ENCODE assay signal across 8 mouse cellular contexts in the genomic region with DNA sequence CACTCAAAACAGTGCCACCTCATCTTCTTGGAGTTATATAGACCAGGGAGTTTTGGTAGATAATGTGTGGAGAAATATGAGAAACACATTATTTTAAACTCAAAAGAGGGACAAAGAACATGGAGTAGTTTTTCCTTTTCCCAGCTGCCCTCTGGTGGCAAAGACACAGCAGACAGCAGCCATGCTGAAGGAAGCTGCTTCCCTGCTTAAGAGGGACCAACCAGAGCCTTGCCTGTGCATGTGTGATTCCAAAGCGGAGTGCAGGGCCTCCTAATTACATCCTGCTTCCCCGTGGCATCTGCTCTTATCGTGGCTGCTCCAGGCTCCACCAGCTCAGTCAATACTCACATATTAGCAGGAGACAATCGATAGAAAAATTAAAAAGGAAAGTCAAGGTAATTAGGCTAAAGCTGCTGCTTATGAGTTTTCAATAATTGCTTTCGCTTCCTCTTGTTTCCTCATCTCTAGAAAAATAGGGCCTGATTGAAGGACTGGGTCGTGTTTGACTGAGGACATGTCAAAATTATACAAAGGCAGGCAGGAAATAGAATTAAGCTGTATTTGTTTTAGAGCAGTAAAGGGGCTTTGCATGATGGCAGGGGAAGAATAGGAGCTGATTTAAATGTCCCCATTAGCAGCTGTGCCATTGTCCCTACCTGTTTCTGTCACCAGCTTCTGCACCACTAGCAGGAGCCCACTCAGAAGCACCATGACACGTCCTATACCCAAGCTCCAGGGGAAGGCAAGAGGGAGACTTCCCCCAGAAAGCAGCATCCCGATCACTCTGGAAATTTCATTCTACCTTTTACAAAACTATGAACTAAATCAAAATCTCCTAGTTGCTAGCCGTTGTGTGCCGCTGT.
A peak's percentile ranks its signal among the peaks of the same experiment; 100 is the strongest.
DNase-seq lines count a peak whose midpoint lies in the region; ATAC-seq and TF ChIP-seq lines count a peak whose summit lies in the region.

No protein-coding gene starts in this region.

- ATAC-seq in liver, embryonic 11.5 days (replicated peaks; ENCODE audit: low FRiP score): no peak
- ATAC-seq in stomach, postnatal 0 days (ENCODE audit: low FRiP score, low TSS enrichment): no peak

- H3K9ac ChIP-seq in liver, adult 2 months (ENCODE audit: low read depth, low read length): no peak overlapping the region
- H3K9ac ChIP-seq in liver, embryonic 11.5 days (ENCODE audit: low read depth, low read length): no peak overlapping the region
- no peak overlapping the region for H3K9ac ChIP-seq in stomach, postnatal 0 days (ENCODE audit: low read length)

- no peaks in the 10 kb centered on the region for H3K4me1 ChIP-seq in liver, adult 2 months (ENCODE audit: control insufficient read depth, insufficient read depth, low read length)
- H3K4me1 ChIP-seq in liver, embryonic 11.5 days (replicated peaks; ENCODE audit: control insufficient read depth, insufficient read depth, low read length): no peaks in the 10 kb centered on the region
- peaks cover 16% of the 10 kb centered on the region for H3K4me1 ChIP-seq in forebrain, embryonic 10.5 days
- no peaks in the 10 kb centered on the region for H3K4me1 ChIP-seq in stomach, postnatal 0 days (replicated peaks; ENCODE audit: control insufficient read depth, insufficient read depth)

- H3K36me3 ChIP-seq in liver, adult 2 months (ENCODE audit: control insufficient read depth, insufficient read depth, low read length): no peaks in the 10 kb centered on the region
- no peaks in the 10 kb centered on the region for H3K36me3 ChIP-seq in liver, embryonic 11.5 days (ENCODE audit: control insufficient read depth, insufficient read depth, low read length)
- H3K36me3 ChIP-seq in forebrain, embryonic 10.5 days (replicated peaks): no peaks in the 10 kb centered on the region
- H3K36me3 ChIP-seq in stomach, postnatal 0 days (ENCODE audit: control insufficient read depth, insufficient read depth, low read length): no peaks in the 10 kb centered on the region

- TF ChIP-seq EP300 in stomach, postnatal 0 days (optimal IDR thresholded peaks at IDR 0.05): no peak

- no peaks in the 10 kb centered on the region for H3K79me2 ChIP-seq in liver, adult 2 months (ENCODE audit: control insufficient read depth, insufficient read depth, low read length)

- H3K4me2 ChIP-seq in liver, embryonic 11.5 days: no peak overlapping the region
- 0 out of 2 replicates have a peak overlapping the region, but pooled peaks have one; percentile 3 for H3K4me2 ChIP-seq in stomach, postnatal 0 days (replicated peaks; ENCODE audit: low read depth)

- H3K27me3 ChIP-seq in liver, adult 2 months (ENCODE audit: control insufficient read depth, insufficient read depth, low read length): no peaks in the 10 kb centered on the region
- H3K27me3 ChIP-seq in liver, embryonic 11.5 days (replicated peaks; ENCODE audit: control insufficient read depth, insufficient read depth, low read length): no peaks in the 10 kb centered on the region
- H3K27me3 ChIP-seq in forebrain, embryonic 10.5 days (ENCODE audit: poor library complexity, severe bottlenecking): no peaks in the 10 kb centered on the region
- H3K27me3 ChIP-seq in stomach, postnatal 0 days (ENCODE audit: control insufficient read depth, insufficient read depth, low read length): no peaks in the 10 kb centered on the region

- 78% methylated on average over 10 of the region's 10 CpGs for WGBS in liver, adult 2 months
- WGBS in liver, embryonic 11.5 days: 59% methylated on average over 10 of the region's 10 CpGs
- 53% methylated on average over 10 of the region's 10 CpGs for WGBS in forebrain, embryonic 10.5 days
- WGBS in stomach, postnatal 0 days: 52% methylated on average over 10 of the region's 10 CpGs

- TF ChIP-seq POLR2A in liver, adult 2 months (IDR thresholded peaks at IDR 0.05; ENCODE audit: extremely low read depth, insufficient read depth, low read length): no peak
- TF ChIP-seq POLR2A in brain, embryonic 14.5 days (IDR thresholded peaks at IDR 0.05; ENCODE audit: borderline replicate concordance, extremely low read depth, insufficient read depth, insufficient read length, poor library complexity, severe bottlenecking): no peak

- peak; percentile 23; the same call in 1 of the 2 replicates for TF ChIP-seq CTCF in liver, adult 2 months (IDR thresholded peaks at IDR 0.05; ENCODE audit: low read depth, low read length)
- TF ChIP-seq CTCF in brain, embryonic 14.5 days (IDR thresholded peaks at IDR 0.05; ENCODE audit: borderline replicate concordance, extremely low read depth, insufficient read depth, insufficient read length): peak; percentile 77
- TF ChIP-seq CTCF in stomach, postnatal 0 days (IDR thresholded peaks at IDR 0.05; ENCODE audit: low read depth): peak; percentile 76

- no peak overlapping the region for H3K27ac ChIP-seq in liver, adult 2 months (replicated peaks; ENCODE audit: insufficient read depth, low read depth, low read length)
- no peak overlapping the region for H3K27ac ChIP-seq in liver, embryonic 11.5 days (ENCODE audit: low read depth, low read length)
- H3K27ac ChIP-seq in forebrain, embryonic 10.5 days: peak overlapping the region; percentile 7; the same call in 1 of the 2 replicates
- H3K27ac ChIP-seq in stomach, postnatal 0 days (replicated peaks): no peak overlapping the region

- no peaks in the 10 kb centered on the region for H3K9me3 ChIP-seq in liver, embryonic 11.5 days (ENCODE audit: control insufficient read depth, low read length)
- H3K9me3 ChIP-seq in forebrain, embryonic 10.5 days: no peaks in the 10 kb centered on the region
- no peaks in the 10 kb centered on the region for H3K9me3 ChIP-seq in stomach, postnatal 0 days (ENCODE audit: control insufficient read depth, low read length)

- H3K4me3 ChIP-seq in liver, adult 2 months (ENCODE audit: insufficient read depth, low read depth, low read length): no peak overlapping the region
- H3K4me3 ChIP-seq in liver, embryonic 11.5 days (ENCODE audit: low read depth, low read length): no peak overlapping the region
- no peak overlapping the region for H3K4me3 ChIP-seq in forebrain, embryonic 10.5 days
- no peak overlapping the region for H3K4me3 ChIP-seq in stomach, postnatal 0 days (ENCODE audit: low read depth, low read length)

- DNase-seq in liver, adult 2 months (ENCODE audit: extremely low read depth, low read depth, low spot score): no peak
- no peak for DNase-seq in liver, embryonic 11.5 days (ENCODE audit: low spot score)
- peak; percentile 95 for DNase-seq in brain, embryonic 14.5 days (ENCODE audit: low read depth)
- peak; percentile 26 for DNase-seq in forebrain, embryonic 10.5 days (ENCODE audit: extremely low spot score, low spot score)
- peak; percentile 39 to 72 for DNase-seq in layer of hippocampus, adult 18-20 months (ENCODE audit: low spot score in 2 of 2)
- DNase-seq in lung, postnatal 36 days: peak; percentile 19
- DNase-seq in stomach, postnatal 0 days (ENCODE audit: low spot score): peak; percentile 18
- no peak for DNase-seq in natural killer cell, adult 2 months (ENCODE audit: low spot score in 2 of 2)

Comparison
In these comparisons a context has a peak if more than half of its experiments do, and no peak if none do; other contexts are left out.
1. DNase-seq: peak in brain, embryonic 14.5 days (single experiment), forebrain, embryonic 10.5 days (single experiment), layer of hippocampus, adult 18-20 months (2 of 2), lung, postnatal 36 days (single experiment) and stomach, postnatal 0 days (single experiment); none in liver, adult 2 months (single experiment), liver, embryonic 11.5 days (single experiment) and natural killer cell, adult 2 months (0 of 2).
2. CTCF ChIP-seq: peak in every context shown above with its lines; median percentile 77 in brain, embryonic 14.5 days; 76 in stomach, postnatal 0 days; 23 in liver, adult 2 months.